Mouse (Mus musculus) olfactory bulb, adult 2 months (tissue): ENCODE data around the gene Casq2.

Source experiments
- CTCF ChIP-seq: fragments of 200-500 bp; IDR thresholded peaks from 2 replicates; pipeline ENCODE4 v1.5.1; 2012; ENCODE audit warnings: low read depth, mild to moderate bottlenecking, low read length, moderate library complexity; ENCODE audit not compliant: insufficient read depth
- POLR2A ChIP-seq: fragments of 200-500 bp; IDR thresholded peaks from 2 replicates; pipeline ENCODE4 v1.6.1; 2012; ENCODE audit warnings: mild to moderate bottlenecking, low read depth, low read length, moderate library complexity; ENCODE audit not compliant: insufficient read depth

DNA sequence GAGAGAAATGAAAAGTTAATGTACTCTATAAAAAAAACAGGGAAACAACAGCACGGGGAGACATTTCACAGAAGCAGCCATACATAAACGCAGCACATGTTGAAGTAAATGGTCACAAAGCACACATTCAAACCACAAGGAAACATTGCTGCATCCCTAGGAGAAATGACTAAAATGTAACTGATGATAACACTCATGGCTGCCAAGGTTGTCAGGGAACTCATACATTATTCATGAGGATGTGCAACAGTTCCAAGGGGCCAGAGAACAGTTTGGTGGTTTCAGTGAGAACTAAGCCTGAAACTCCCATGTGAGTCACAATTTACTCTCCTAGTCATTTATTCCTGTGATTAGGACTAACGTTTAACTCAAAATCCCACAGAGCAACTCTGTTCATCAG is 22.0 kb downstream of the Casq2 start:
- TF ChIP-seq CTCF: no peak
- TF ChIP-seq POLR2A: no peak
